Mouse (Mus musculus) lung, postnatal 10 days (tissue): ENCODE results near the gene Hmgb3.
A peak's percentile ranks its signal among the peaks of the same experiment; 100 is the strongest.

Experiments
- DNase-seq: peaks from one replicate; pipeline ENCODE4 v3.0.0; 2021

The Hmgb3 gene

GRCm38 (mm10) chrX:71601052-71601611, 45.4 kb downstream of the Hmgb3 start:
- DNase-seq, result peak; percentile 67
